In genomic region chr4:70844742-70845141, GRCm38 (mm10) we compare ENCODE assay signal across 32 mouse cellular contexts.
DNase-seq lines count a peak whose midpoint lies in the region; ATAC-seq and TF ChIP-seq lines count a peak whose summit lies in the region.
"Had no signal": no experiment of that assay in that cellular context is flagged by ENCODE, and none has a peak within 500 bp of the region (broad histone marks: within the 10 kb centered on the region; RNA-seq: fewer than 3 reads in every experiment).

No protein-coding gene starts in this region.

- no peaks in the 10 kb centered on the region for H3K4me1 ChIP-seq in embryonic facial prominence, embryonic 11.5 days (ENCODE audit: control insufficient read depth, insufficient read depth, low read length)
- H3K4me1 ChIP-seq in embryonic facial prominence, embryonic 10.5 days = peaks cover 5% of the 10 kb centered on the region
- no peaks in the 10 kb centered on the region for H3K4me1 ChIP-seq in midbrain, postnatal 0 days (ENCODE audit: insufficient read depth, low read length)
- no peaks in the 10 kb centered on the region for H3K4me1 ChIP-seq in midbrain, embryonic 11.5 days (ENCODE audit: control insufficient read depth, insufficient read depth, low read length)
- H3K4me1 ChIP-seq: heart, embryonic 15.5 days; hindbrain, embryonic 13.5 days; limb, embryonic 15.5 days; liver, embryonic 13.5 days; megakaryocyte, embryonic 14.5 days; neural tube, embryonic 12.5 days; stomach, embryonic 15.5 days had no signal

- no peak overlapping the region for H3K9ac ChIP-seq in embryonic facial prominence, embryonic 11.5 days (replicated peaks; ENCODE audit: low read length)
- H3K9ac ChIP-seq in midbrain, postnatal 0 days (replicated peaks; ENCODE audit: low read length, poor library complexity, severe bottlenecking) = no peak overlapping the region
- H3K9ac ChIP-seq in midbrain, embryonic 11.5 days (ENCODE audit: low read length) = no peak overlapping the region
- H3K9ac ChIP-seq: embryonic facial prominence, embryonic 12.5 days; heart, embryonic 15.5 days; hindbrain, embryonic 13.5 days; limb, embryonic 15.5 days; liver, embryonic 13.5 days; neural tube, embryonic 12.5 days; stomach, embryonic 15.5 days had no signal

- H3K27me3 ChIP-seq in embryonic facial prominence, embryonic 11.5 days (ENCODE audit: control insufficient read depth, insufficient read depth, low read length) = no peaks in the 10 kb centered on the region
- no peaks in the 10 kb centered on the region for H3K27me3 ChIP-seq in embryonic facial prominence, embryonic 10.5 days (replicated peaks; ENCODE audit: low read depth, poor library complexity, severe bottlenecking)
- H3K27me3 ChIP-seq in midbrain, postnatal 0 days (ENCODE audit: insufficient read depth, low read length) = no peaks in the 10 kb centered on the region
- no peaks in the 10 kb centered on the region for H3K27me3 ChIP-seq in midbrain, embryonic 11.5 days (ENCODE audit: control insufficient read depth, insufficient read depth, low read length)
- H3K27me3 ChIP-seq: embryonic facial prominence, embryonic 12.5 days; heart, embryonic 15.5 days; hindbrain, embryonic 13.5 days; limb, embryonic 15.5 days; liver, embryonic 13.5 days; megakaryocyte, embryonic 14.5 days; neural tube, embryonic 12.5 days; stomach, embryonic 15.5 days had no signal

- DNase-seq in embryonic facial prominence, embryonic 11.5 days (ENCODE audit: low spot score) = peak; percentile 82
- DNase-seq in embryonic facial prominence, embryonic 10.5 days (ENCODE audit: low spot score) = no peak
- peak; percentile 2 for DNase-seq in midbrain, postnatal 0 days (ENCODE audit: low spot score)
- DNase-seq in midbrain, embryonic 11.5 days (ENCODE audit: low spot score, missing footprints) = no peak
- peak; percentile 74 for DNase-seq in hindlimb bud, embryonic 11.5 days (ENCODE audit: extremely low spot score, low read depth, low spot score)
- DNase-seq in left cerebral cortex, postnatal 4 days = no peak
- no peak for DNase-seq in kidney, adult 11 months
- DNase-seq in right cerebral cortex, adult 2 months (ENCODE audit: low spot score in 2 of 2) = no peak
- DNase-seq: adrenal gland, adult 8-10 months; cerebellum, adult 8-10 months; cerebellum, postnatal 25 days; gastrocnemius, postnatal 10 days; kidney, adult 2 months; kidney, postnatal 4 days; layer of hippocampus, postnatal 36 days; liver, embryonic 13.5 days; lung, adult 18-20 months; lung, postnatal 4 days had no signal

- H3K36me3 ChIP-seq in embryonic facial prominence, embryonic 11.5 days (replicated peaks; ENCODE audit: control insufficient read depth, insufficient read depth, low read depth, low read length) = no peaks in the 10 kb centered on the region
- no peaks in the 10 kb centered on the region for H3K36me3 ChIP-seq in embryonic facial prominence, embryonic 10.5 days (replicated peaks)
- H3K36me3 ChIP-seq in midbrain, postnatal 0 days (ENCODE audit: insufficient read depth, low read length) = no peaks in the 10 kb centered on the region
- H3K36me3 ChIP-seq in midbrain, embryonic 11.5 days (ENCODE audit: control insufficient read depth, insufficient read depth, low read length) = no peaks in the 10 kb centered on the region
- H3K36me3 ChIP-seq: embryonic facial prominence, embryonic 12.5 days; G1E; heart, embryonic 15.5 days; hindbrain, embryonic 13.5 days; limb, embryonic 15.5 days; liver, embryonic 13.5 days; neural tube, embryonic 12.5 days; stomach, embryonic 15.5 days had no signal

- intact Hi-C loops in left cerebral cortex, postnatal 4 days (cut with DNase I) = no loop called here

- ATAC-seq in embryonic facial prominence, embryonic 11.5 days (replicated peaks; ENCODE audit: insufficient number of reproducible peaks, low FRiP score, low TSS enrichment, low read depth) = no peak; the same call in 1 of the 2 replicates
- no peak for ATAC-seq in midbrain, postnatal 0 days (ENCODE audit: low FRiP score)
- no peak for ATAC-seq in midbrain, embryonic 11.5 days (ENCODE audit: low FRiP score)
- ATAC-seq: forebrain, embryonic 16.5 days; lung, postnatal 0 days; midbrain, embryonic 16.5 days had no signal

- H3K4me3 ChIP-seq in embryonic facial prominence, embryonic 11.5 days (ENCODE audit: low read depth, low read length) = no peak overlapping the region
- no peak overlapping the region for H3K4me3 ChIP-seq in embryonic facial prominence, embryonic 10.5 days
- H3K4me3 ChIP-seq in midbrain, postnatal 0 days (ENCODE audit: low read depth, low read length) = no peak overlapping the region
- no peak overlapping the region for H3K4me3 ChIP-seq in midbrain, embryonic 11.5 days (ENCODE audit: low read depth, low read length)
- H3K4me3 ChIP-seq: embryonic facial prominence, embryonic 12.5 days; erythroblast, embryonic 14.5 days; heart, embryonic 15.5 days; hindbrain, embryonic 13.5 days; limb, embryonic 15.5 days; liver, embryonic 13.5 days; megakaryocyte, embryonic 14.5 days; myocyte; neural tube, embryonic 12.5 days; stomach, embryonic 15.5 days had no signal

- TF ChIP-seq CTCF in midbrain, postnatal 0 days (IDR thresholded peaks at IDR 0.05) = no peak

- no peak overlapping the region for H3K27ac ChIP-seq in embryonic facial prominence, embryonic 11.5 days (replicated peaks; ENCODE audit: low read depth, low read length)
- no peak overlapping the region for H3K27ac ChIP-seq in embryonic facial prominence, embryonic 10.5 days (replicated peaks)
- H3K27ac ChIP-seq in midbrain, postnatal 0 days (ENCODE audit: low read depth, low read length) = no peak overlapping the region
- H3K27ac ChIP-seq in midbrain, embryonic 11.5 days (ENCODE audit: low read depth, low read length) = no peak overlapping the region
- H3K27ac ChIP-seq: embryonic facial prominence, embryonic 12.5 days; heart, embryonic 15.5 days; hindbrain, embryonic 13.5 days; kidney, postnatal 0 days; limb, embryonic 15.5 days; liver, embryonic 13.5 days; neural tube, embryonic 12.5 days; stomach, embryonic 15.5 days had no signal

- no peaks in the 10 kb centered on the region for H3K9me3 ChIP-seq in embryonic facial prominence, embryonic 11.5 days (replicated peaks; ENCODE audit: control insufficient read depth, low read length)
- no peaks in the 10 kb centered on the region for H3K9me3 ChIP-seq in embryonic facial prominence, embryonic 10.5 days
- no peaks in the 10 kb centered on the region for H3K9me3 ChIP-seq in midbrain, postnatal 0 days (ENCODE audit: low read length)
- H3K9me3 ChIP-seq in midbrain, embryonic 11.5 days (ENCODE audit: control insufficient read depth, low read length) = no peaks in the 10 kb centered on the region
- H3K9me3 ChIP-seq: embryonic facial prominence, embryonic 12.5 days; G1E; heart, embryonic 15.5 days; hindbrain, embryonic 13.5 days; limb, embryonic 15.5 days; liver, embryonic 13.5 days; neural tube, embryonic 12.5 days; stomach, embryonic 15.5 days had no signal

- H3K4me2 ChIP-seq in embryonic facial prominence, embryonic 11.5 days (ENCODE audit: low read depth, low read length) = no peak overlapping the region
- no peak overlapping the region for H3K4me2 ChIP-seq in midbrain, postnatal 0 days (ENCODE audit: low read depth, low read length, poor library complexity, severe bottlenecking)
- no peak overlapping the region for H3K4me2 ChIP-seq in midbrain, embryonic 11.5 days
- H3K4me2 ChIP-seq: embryonic facial prominence, embryonic 12.5 days; heart, embryonic 15.5 days; hindbrain, embryonic 13.5 days; limb, embryonic 15.5 days; liver, embryonic 13.5 days; neural tube, embryonic 12.5 days; stomach, embryonic 15.5 days had no signal

- 16% methylated on average over 1 of the region's 1 CpGs for WGBS in embryonic facial prominence, embryonic 11.5 days
- WGBS in embryonic facial prominence, embryonic 10.5 days = 42% methylated on average over 1 of the region's 1 CpGs
- 57% methylated on average over 1 of the region's 1 CpGs for WGBS in midbrain, postnatal 0 days
- WGBS in midbrain, embryonic 11.5 days = 69% methylated on average over 1 of the region's 1 CpGs

Comparison
In these comparisons a context has a peak if more than half of its experiments do, and no peak if none do; other contexts are left out.
1. DNase-seq: peak in embryonic facial prominence, embryonic 11.5 days (single experiment), midbrain, postnatal 0 days (single experiment) and hindlimb bud, embryonic 11.5 days (single experiment); none in embryonic facial prominence, embryonic 10.5 days (single experiment), midbrain, embryonic 11.5 days (single experiment), left cerebral cortex, postnatal 4 days (single experiment), kidney, adult 11 months (single experiment) and right cerebral cortex, adult 2 months (0 of 2).